Mouse (Mus musculus) heart, embryonic 14.5 days (tissue): Measurements from ENCODE around the gene Rhbdf2. TPM values are rescaled to one million over a fixed set of nuclear protein-coding genes. Genes with fewer than 3 reads are reported as not detected.
"Not testable (repeated sequence)": the region's sequence is repeated elsewhere in the genome, so short reads cannot be mapped to it uniquely, and the experiment has no call there.

Experiments used
- ATAC-seq: fragments of 200-750 bp; cut with Nextera tagmentation; 2 replicates; pipeline ENCODE4 v1.8.0; 2017; ENCODE audit warnings: low read depth, moderate TSS enrichment; ENCODE audit not compliant: insufficient number of reproducible peaks, insufficient read depth, low FRiP score
- H3K27ac ChIP-seq, 2 experiments: fragments of 200-500 bp in 1 of 2; fragments of 300-500 bp in 1 of 2; sonication (generic) in 1 of 2; replicated peaks in 1 of 2; 2 replicates each; pipeline ENCODE4 v1.5.1; 2012 to 2014; ENCODE audit warnings: low read depth in 2 of 2, low read length in 2 of 2, control low read depth in 1 of 2, mild to moderate bottlenecking in 1 of 2, mixed read lengths in 1 of 2; ENCODE audit not compliant: control insufficient read depth in 1 of 2, insufficient read depth in 1 of 2
- H3K27me3 ChIP-seq: fragments of 300-500 bp; sonication (generic); 2 replicates; pipeline ENCODE4 v1.6.1; 2014; ENCODE audit warnings: mild to moderate bottlenecking, low read length, control low read depth; ENCODE audit not compliant: control insufficient read depth, insufficient read depth
- H3K36me3 ChIP-seq: fragments of 300-500 bp; sonication (generic); 2 replicates; pipeline ENCODE4 v1.6.1; 2014; ENCODE audit warnings: mild to moderate bottlenecking, control low read depth, low read length, mixed read lengths; ENCODE audit not compliant: control insufficient read depth, insufficient read depth
- H3K4me1 ChIP-seq, 2 experiments: fragments of 200-500 bp in 1 of 2; fragments of 300-500 bp in 1 of 2; sonication (generic) in 1 of 2; 2 replicates each; pipeline ENCODE4 v1.6.1; 2012 to 2014; ENCODE audit warnings: low read length in 2 of 2, control low read depth in 1 of 2, mixed read lengths in 1 of 2; ENCODE audit not compliant: control insufficient read depth in 2 of 2, insufficient read depth in 2 of 2
- H3K4me2 ChIP-seq: fragments of 300-500 bp; sonication (generic); 2 replicates; pipeline ENCODE4 v1.6.1; 2014; ENCODE audit warnings: mild to moderate bottlenecking, low read length
- H3K4me3 ChIP-seq, 2 experiments: fragments of 200-500 bp in 1 of 2; fragments of 300-500 bp in 1 of 2; sonication (generic) in 1 of 2; 2 replicates each; pipeline ENCODE4 v1.5.1; 2012 to 2014; ENCODE audit warnings: low read length in 2 of 2, mild to moderate bottlenecking in 2 of 2, control low read depth in 1 of 2, low read depth in 1 of 2, moderate library complexity in 1 of 2; ENCODE audit not compliant: control insufficient read depth in 1 of 2, insufficient read depth in 1 of 2
- H3K9ac ChIP-seq: fragments of 300-500 bp; sonication (generic); 2 replicates; pipeline ENCODE4 v1.6.1; 2014; ENCODE audit warnings: mild to moderate bottlenecking, low read length
- H3K9me3 ChIP-seq: fragments of 300-500 bp; sonication (generic); 2 replicates; pipeline ENCODE4 v1.6.1; 2016; ENCODE audit warnings: low read length, control low read depth; ENCODE audit not compliant: control insufficient read depth
- WGBS: fragments of 180-500 bp; shearing (Covaris S2); extraction: QIAGEN DNeasy Blood & Tissue Kit; methylation state at CpG from one replicate; pipeline ENCODE4 v1.1.7; 2014; 5-methylcytosine and 5-hydroxymethylcytosine counted together
- polyA plus RNA-seq: library from polyadenylated mRNA; unstranded; fragments of >200 nt; fragmentation: Nextera tagmentation; extraction: Ambion mirVana; gene quantifications from 2 replicates; pipeline ENCODE4 v1.2.1, GENCODE M21; 2014

The Rhbdf2 gene
- polyA plus RNA-seq, result 6.4 and 6.6 TPM in 2 replicates

DNA sequence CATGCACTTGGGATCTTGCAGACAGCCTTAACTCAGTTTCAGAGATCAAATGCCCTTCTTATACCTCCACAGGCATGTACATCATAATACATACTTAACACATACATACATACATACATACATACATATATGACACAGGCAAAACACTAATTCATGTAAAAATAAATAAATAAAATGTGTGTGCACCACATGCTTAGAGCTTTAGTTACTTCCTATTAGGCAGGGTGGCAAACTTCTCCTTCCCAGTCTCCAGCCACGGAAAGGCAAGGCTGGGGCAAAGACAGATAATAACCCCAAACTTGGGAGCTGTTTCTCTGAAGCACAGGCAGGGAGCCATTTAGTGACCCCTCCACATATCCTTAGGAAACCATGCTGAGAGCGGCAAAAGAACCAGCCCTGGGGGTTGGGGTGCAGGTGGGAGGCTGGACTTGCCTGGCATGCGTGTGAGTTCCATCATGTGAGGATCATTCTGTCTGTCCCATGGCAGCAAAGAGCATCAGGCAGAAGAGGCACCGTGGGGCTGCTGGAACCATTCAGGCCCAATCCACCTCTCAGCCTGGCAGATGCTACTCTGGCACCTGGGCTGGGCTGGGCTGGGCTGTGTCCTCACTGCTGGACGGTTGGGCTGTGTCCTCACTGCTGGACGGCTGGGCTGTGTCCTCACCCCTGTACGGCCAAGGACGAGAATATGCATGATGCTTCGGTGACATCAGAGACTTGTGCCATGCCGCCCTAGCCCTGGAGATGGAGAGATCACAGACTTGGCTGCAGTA is at the start of gene Rhbdf2:
Gene Rhbdf2 (minus strand): TSS at position 721 of the 773 bp plus-strand sequence.
- H3K9ac ChIP-seq, result no peak within 1 kb of the TSS
- H3K4me3 ChIP-seq, result no peak within 1 kb of the TSS
- no peaks in the 10 kb centered on the region for H3K36me3 ChIP-seq
- ATAC-seq, result no peak
- WGBS, result 37% methylated on average over 10 of the region's 10 CpGs
- H3K27ac ChIP-seq, result peak within 1 kb of the TSS in 1 of 2 experiments; percentile 38; a peak in 1 of 4 replicates
- no peak within 1 kb of the TSS for H3K4me2 ChIP-seq
- no peaks in the 10 kb centered on the region for H3K27me3 ChIP-seq
- peaks cover 51 to 60% of the 10 kb centered on the region in 2 experiments for H3K4me1 ChIP-seq
- H3K9me3 ChIP-seq, result no peaks in the 10 kb centered on the region

DNA sequence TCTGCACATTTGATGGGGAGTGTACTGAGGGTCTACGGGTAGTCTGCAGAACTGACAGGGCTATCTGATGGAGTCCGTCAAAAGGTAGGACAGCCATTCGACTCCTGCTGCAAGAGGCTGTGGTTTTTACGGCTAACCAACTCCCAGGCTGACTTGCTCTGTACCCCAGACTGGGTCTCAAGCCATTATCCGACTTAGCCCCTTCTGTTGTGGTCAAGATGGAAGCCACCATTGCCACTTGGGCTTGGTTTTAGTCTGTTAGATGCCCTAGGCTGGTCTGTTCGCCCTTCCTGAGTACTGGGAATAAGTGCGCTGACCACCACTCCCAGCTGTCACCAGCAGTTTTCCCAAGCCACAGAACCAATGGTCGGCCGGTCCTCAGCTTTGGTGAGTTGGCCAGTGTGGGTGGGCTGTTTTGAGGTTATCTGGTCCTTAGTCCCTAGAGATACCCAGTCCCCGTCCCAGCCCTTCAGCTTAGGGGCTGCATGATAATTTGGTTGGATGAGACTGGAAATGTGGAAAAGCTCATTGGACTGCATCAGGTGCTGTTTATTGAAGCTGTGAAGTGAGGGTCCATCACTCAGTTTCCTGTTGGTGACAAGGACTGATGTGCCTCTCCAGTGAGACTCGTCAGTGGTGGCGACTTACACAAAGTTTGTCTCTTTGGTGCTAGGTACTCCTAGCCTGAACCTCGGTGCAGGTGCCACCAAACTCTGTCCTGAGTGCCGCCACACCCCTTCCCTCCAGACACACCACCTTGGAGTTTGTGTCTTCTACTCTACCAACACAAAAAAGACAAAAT is 49.6 kb upstream of the Rhbdf2 start:
- H3K27me3 ChIP-seq, result no peaks in the 10 kb centered on the region
- WGBS, result 80% methylated on average over 14 of the region's 14 CpGs
- H3K4me2 ChIP-seq, result no peak overlapping the region
- H3K9me3 ChIP-seq, result no peaks in the 10 kb centered on the region
- no peak overlapping the region for H3K9ac ChIP-seq
- no peak overlapping the region for H3K27ac ChIP-seq
- peaks cover 70% of the 10 kb centered on the region for H3K36me3 ChIP-seq
- no peak overlapping the region for H3K4me3 ChIP-seq
- ATAC-seq, result no peak
- peaks cover 5 to 24% of the 10 kb centered on the region in 2 experiments; a peak in 3 of 4 replicates for H3K4me1 ChIP-seq

DNA sequence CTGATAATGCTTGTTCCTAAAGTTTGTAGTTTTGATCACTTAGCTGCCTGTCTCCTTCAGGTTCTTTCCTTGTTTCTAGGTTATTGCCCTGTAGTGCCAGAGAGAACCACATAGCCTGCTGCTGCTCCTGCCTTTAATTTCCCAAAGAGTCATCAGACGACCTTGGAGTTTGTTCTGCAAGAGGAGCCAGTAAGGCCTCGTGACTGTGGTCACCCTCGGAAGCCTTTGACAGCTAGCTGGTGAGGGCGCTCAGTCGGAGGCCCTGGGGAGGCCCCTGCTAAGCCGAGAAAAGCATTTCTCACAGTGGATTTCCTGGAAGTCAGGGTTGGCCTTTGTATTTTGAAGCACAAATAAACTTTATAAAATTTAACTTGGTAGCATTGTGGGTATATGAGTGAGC is 48.6 kb upstream of the Rhbdf2 start:
- H3K4me2 ChIP-seq, H3K27me3 ChIP-seq, H3K9ac ChIP-seq, H3K9me3 ChIP-seq, ATAC-seq, H3K4me3 ChIP-seq: not testable (repeated sequence)
- H3K4me1 ChIP-seq, result peaks cover 5 to 24% of the 10 kb centered on the region in 2 experiments; a peak in 3 of 4 replicates
- WGBS, result 47% methylated on average over 6 of the region's 6 CpGs
- H3K36me3 ChIP-seq, result peaks cover 70% of the 10 kb centered on the region
- H3K27ac ChIP-seq, result peak overlapping the region; percentile 55 to 56

DNA sequence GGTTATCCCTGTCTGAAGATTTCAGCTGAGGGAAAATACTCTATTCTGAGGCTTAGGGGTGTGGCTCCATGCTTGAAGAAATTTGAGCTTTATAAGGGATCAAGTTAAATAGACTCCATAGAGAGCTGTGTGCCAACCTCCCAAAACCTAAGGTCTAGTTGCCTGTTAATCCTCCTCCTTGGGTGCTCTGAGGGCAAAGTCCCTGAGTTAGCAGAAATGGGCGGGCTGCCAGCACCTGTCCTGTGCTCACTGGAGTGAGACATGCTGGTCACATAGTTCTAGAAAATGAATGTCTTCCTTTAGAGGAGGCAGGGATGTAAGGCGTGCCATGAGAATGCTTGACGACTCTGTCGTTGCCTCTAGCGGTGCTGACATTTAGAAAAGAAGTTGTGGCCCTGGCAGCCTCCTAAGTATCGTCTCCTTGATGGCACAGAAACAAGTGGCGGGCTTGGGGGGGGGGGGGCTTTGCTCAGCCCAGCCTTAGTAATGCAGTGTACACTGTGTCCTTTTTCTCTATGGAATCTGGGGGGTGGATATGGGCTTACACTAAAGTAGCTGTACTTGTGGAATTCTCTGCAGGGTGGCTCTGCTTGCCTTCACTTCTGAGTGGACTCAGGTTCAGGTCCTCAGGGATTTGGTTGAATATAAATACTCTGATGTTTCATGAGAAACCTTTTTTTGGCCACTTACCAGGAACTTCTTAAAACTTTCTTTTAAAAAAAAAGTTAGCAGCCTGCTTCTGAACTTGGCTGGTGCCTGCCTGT is 48.0 kb upstream of the Rhbdf2 start:
- H3K9ac ChIP-seq, result peak overlapping the region; percentile 31; the same call in 1 of the 2 replicates
- no peak overlapping the region for H3K4me3 ChIP-seq
- 62% methylated on average over 7 of the region's 7 CpGs for WGBS
- no peaks in the 10 kb centered on the region; the same call in 1 of the 2 replicates for H3K27me3 ChIP-seq
- no peak for ATAC-seq
- H3K36me3 ChIP-seq, result peaks cover 70% of the 10 kb centered on the region
- no peaks in the 10 kb centered on the region for H3K9me3 ChIP-seq
- H3K27ac ChIP-seq, result peak overlapping the region; percentile 55 to 56
- H3K4me1 ChIP-seq, result peaks cover 5 to 24% of the 10 kb centered on the region in 2 experiments; a peak in 3 of 4 replicates
- no peak overlapping the region for H3K4me2 ChIP-seq

DNA sequence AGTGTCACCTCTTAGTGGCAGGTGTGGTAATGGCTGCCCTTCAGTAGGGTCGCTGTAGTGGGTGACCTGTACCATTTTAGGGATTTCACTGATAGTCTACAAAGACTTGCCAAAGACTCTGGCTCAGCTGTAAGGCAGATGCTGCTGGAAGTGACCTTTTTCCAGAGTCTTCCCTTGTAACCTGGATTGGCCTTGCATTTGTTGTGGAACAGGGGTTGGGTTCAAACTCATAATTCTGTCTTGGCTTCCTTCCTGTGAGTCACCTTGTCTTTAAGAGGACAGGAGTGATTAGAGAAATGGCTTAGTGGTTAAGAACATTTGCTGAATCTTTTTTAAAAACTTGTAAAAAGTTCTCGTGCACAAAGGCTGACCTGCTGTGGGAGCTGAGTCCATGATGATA is 46.6 kb upstream of the Rhbdf2 start:
- Histone ChIP-seq H3K9ac (peak overlapping the region; percentile 96), H3K27me3 (no peaks in the 10 kb centered on the region; the same call in 1 of the 2 replicates), H3K9me3 (no peaks in the 10 kb centered on the region), H3K4me1 (peaks cover 6 to 28% of the 10 kb centered on the region in 2 experiments; a peak in 3 of 4 replicates), H3K36me3 (peaks cover 58% of the 10 kb centered on the region), H3K4me3 (no peak overlapping the region), H3K4me2 (peak overlapping the region; percentile 86; the same call in 1 of the 2 replicates), H3K27ac (no peak overlapping the region)
- no peak for ATAC-seq
- WGBS, result 73% methylated on average over 2 of the region's 2 CpGs

DNA sequence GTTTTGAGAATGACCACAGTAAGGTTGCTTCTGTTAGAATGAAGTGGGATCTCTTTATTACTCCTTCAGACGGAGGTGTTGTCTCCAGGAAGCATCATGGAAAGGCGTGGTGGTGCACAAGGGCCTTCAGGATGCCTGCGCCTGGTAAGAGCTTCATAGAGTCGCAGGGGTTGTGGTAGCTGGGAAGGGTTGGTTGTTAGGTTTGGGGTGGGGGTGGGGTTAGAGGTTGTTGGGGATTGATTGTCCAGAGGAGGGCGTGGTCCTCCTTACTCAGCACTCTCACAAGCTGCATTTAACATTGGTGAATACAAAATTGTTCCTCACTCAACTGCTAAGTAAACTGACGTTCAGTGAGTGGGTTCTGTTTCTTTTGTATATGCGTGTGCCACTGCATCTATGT is 45.8 kb upstream of the Rhbdf2 start:
- H3K36me3 ChIP-seq, result peaks cover 50% of the 10 kb centered on the region
- no peak overlapping the region for H3K27ac ChIP-seq

More for the DNA sequence above, 45.8 kb upstream of the Rhbdf2 start:
- ATAC-seq, result no peak
- Histone ChIP-seq H3K27me3 (no peaks in the 10 kb centered on the region; the same call in 1 of the 2 replicates), H3K9ac (peak overlapping the region; percentile 96), H3K4me1 (peaks cover 7 to 33% of the 10 kb centered on the region in 2 experiments; a peak in 3 of 4 replicates), H3K4me2 (peak overlapping the region; percentile 86), H3K9me3 (no peaks in the 10 kb centered on the region), H3K4me3 (peak overlapping the region; percentile 73 to 78)
- whole genome bisulfite sequencing, result 21% methylated on average over 7 of the region's 7 CpGs
